Mouse (Mus musculus) cerebellum, adult 2 months (tissue): Measurements from ENCODE around the gene Stat5a.

ENCODE experiments used
- CTCF ChIP-seq: fragments of 200-500 bp; IDR thresholded peaks from 2 replicates; pipeline ENCODE4 v1.5.1; 2011; ENCODE audit warnings: low read depth, mild to moderate bottlenecking, control low read depth, low read length, moderate library complexity, borderline replicate concordance; ENCODE audit not compliant: insufficient read depth
- POLR2A ChIP-seq: fragments of 200-500 bp; IDR thresholded peaks from 2 replicates; pipeline ENCODE4 v1.6.1; 2011; ENCODE audit warnings: low read length, control low read depth, borderline replicate concordance; ENCODE audit not compliant: insufficient read depth

GRCm38 (mm10) chr11:100898441-100899199 lies 39.5 kb downstream of the Stat5a start:
- TF ChIP-seq CTCF, result no peak
- no peak for TF ChIP-seq POLR2A
